Mouse (Mus musculus) liver, embryonic 14.5 days (tissue): ENCODE measurements around the gene Pex5.

Experiments
- CTCF ChIP-seq: IDR thresholded peaks from 2 replicates; pipeline ENCODE4 v1.5.1; 2016; ENCODE audit warnings: antibody characterized with exemption, low read depth, control low read depth
- EP300 ChIP-seq: IDR thresholded peaks from 2 replicates; pipeline ENCODE4 v1.6.1; 2016; ENCODE audit warnings: antibody characterized with exemption, low read depth

- no peak for TF ChIP-seq CTCF
- no peak for TF ChIP-seq EP300
Observed at GRCm38 (mm10) chr6:124458505-124458904, 43.6 kb upstream of the Pex5 start.
